Mouse (Mus musculus): ENCODE measurements around the gene Nfic. TPM values are rescaled to one million over a fixed set of nuclear protein-coding genes. Genes with fewer than 3 reads are reported as not detected.

The Nfic gene
- polyA plus RNA-seq, 1 experiment from 2014 or later, result 19.7 TPM

GRCm38 (mm10) chr10:81379183-81379553 is 76.3 kb downstream of the Nfic start:
- Histone ChIP-seq H3K4me1 (peaks cover 33% of the 10 kb centered on the region), H3K27me3 (no peaks in the 10 kb centered on the region), H3K9me3 (no peaks in the 10 kb centered on the region), H3K36me3 (peaks cover 16% of the 10 kb centered on the region), H3K27ac (replicated peaks) (peak overlapping the region; percentile 81), H3K4me3 (peak overlapping the region; percentile 85), H3K9ac (replicated peaks) (peak overlapping the region; percentile 41), H3K4me2 (replicated peaks) (peak overlapping the region; percentile 60)
- 54% methylated on average over 3 of the region's 3 CpGs for WGBS
- ATAC-seq (ENCODE audit: low FRiP score, low read depth), result 0 out of 2 replicates have a peak, but pooled peaks have one; percentile 0

GRCm38 (mm10) chr10:81378553-81379182 is 76.8 kb downstream of the Nfic start:
- H3K4me3 ChIP-seq, result peak overlapping the region; percentile 85
- H3K36me3 ChIP-seq, result peaks cover 21% of the 10 kb centered on the region
- peak overlapping the region; percentile 81 for H3K27ac ChIP-seq (replicated peaks)
- H3K9me3 ChIP-seq, result no peaks in the 10 kb centered on the region
- H3K9ac ChIP-seq (replicated peaks), result peak overlapping the region; percentile 97
- no peaks in the 10 kb centered on the region for H3K27me3 ChIP-seq
- ATAC-seq (ENCODE audit: low FRiP score, low read depth), result peak; percentile 96
- under 1% methylated on average over 46 of the region's 46 CpGs for WGBS
- peaks cover 33% of the 10 kb centered on the region for H3K4me1 ChIP-seq
- peak overlapping the region; percentile 60 for H3K4me2 ChIP-seq (replicated peaks)

DNA sequence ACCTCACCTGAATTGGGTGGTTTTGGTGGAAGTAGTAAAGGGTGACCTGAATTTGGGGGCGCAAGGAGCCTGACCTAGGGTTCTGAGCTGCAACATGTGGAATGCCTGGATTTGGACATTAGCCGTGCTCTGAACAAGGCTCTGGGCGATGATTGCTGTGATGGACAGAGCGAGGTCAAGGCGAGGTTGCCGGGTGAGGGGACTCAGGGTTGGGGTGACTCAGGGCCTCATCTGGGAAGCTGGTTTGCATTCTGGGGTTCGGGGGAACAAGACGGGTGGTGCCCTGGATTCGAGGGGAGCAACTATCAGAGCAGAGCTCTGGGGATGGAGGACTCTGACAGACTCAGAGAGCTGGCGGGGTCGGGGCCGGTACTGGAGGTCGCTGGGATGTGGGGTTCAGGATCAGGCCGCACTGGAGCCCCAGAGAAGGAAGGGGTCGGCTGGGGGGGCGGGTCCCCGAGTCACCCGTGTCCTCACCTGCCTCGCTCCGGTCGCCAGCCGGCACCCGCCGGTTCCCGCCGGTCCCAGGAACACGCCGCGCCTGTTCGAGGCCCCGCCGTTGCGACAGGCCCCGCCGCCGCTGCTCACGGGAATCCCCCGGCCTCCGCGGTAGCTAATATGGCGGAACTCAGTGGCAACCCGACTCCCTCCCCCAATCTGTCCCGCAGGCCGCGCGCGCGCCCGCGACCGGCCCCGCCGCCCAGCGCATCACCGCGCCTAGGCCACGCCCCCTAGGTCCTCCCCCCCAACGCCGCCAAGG is 77.5 kb downstream of the Nfic start, which contains the start of gene Fzr1:
Gene Fzr1, minus strand, starts transcription at position 724 of the 760 bp plus-strand sequence.
- ATAC-seq (ENCODE audit: low FRiP score, low read depth), result peak; percentile 72
- under 1% methylated on average over 31 of the region's 59 CpGs for WGBS

DNA sequence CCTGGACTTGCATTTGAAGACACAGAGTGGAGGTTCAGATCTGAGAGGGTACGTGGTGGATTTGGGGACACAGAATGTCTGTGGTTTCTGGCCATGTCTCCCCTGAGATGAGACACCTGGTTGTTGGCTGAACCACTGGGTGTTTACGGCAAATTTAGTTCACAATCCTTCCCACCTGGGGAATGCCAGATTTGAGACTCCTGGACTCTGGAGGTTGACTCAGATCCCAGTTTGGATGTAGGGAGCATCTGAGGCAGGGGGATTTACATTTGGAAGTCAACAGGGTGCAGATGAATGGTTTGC is 78.1 kb downstream of the Nfic start:
- H3K27ac ChIP-seq (replicated peaks), result 0 out of 2 replicates have a peak overlapping the region, but pooled peaks have one; percentile 73
- ATAC-seq (ENCODE audit: low FRiP score, low read depth), result no peak
- peak overlapping the region; percentile 97 for H3K9ac ChIP-seq (replicated peaks)
- H3K4me2 ChIP-seq (replicated peaks), result peak overlapping the region; percentile 84
- H3K4me3 ChIP-seq, result peak overlapping the region; percentile 85
- no peaks in the 10 kb centered on the region for H3K27me3 ChIP-seq
- peaks cover 34% of the 10 kb centered on the region for H3K36me3 ChIP-seq
- no peaks in the 10 kb centered on the region for H3K9me3 ChIP-seq
- peaks cover 33% of the 10 kb centered on the region for H3K4me1 ChIP-seq
- WGBS, result 63% methylated on average over 2 of the region's 2 CpGs

More for the DNA sequence above, 77.5 kb downstream of the Nfic start, which contains the start of gene Fzr1:
- Histone ChIP-seq H3K36me3 (peaks cover 28% of the 10 kb centered on the region), H3K9ac (replicated peaks) (peak within 1 kb of the TSS; percentile 97), H3K4me1 (peaks cover 33% of the 10 kb centered on the region), H3K27ac (replicated peaks) (peak within 1 kb of the TSS; percentile 81), H3K27me3 (no peaks in the 10 kb centered on the region), H3K4me3 (peak within 1 kb of the TSS; percentile 85), H3K9me3 (no peaks in the 10 kb centered on the region), H3K4me2 (replicated peaks) (peak within 1 kb of the TSS; percentile 84)

GRCm38 (mm10) chr10:81376561-81377361 is 78.7 kb downstream of the Nfic start:
- Histone ChIP-seq H3K27me3 (no peaks in the 10 kb centered on the region), H3K27ac (replicated peaks) (0 out of 2 replicates have a peak overlapping the region, but pooled peaks have one; percentile 3), H3K9me3 (no peaks in the 10 kb centered on the region), H3K9ac (replicated peaks) (peak overlapping the region; percentile 97), H3K4me2 (replicated peaks) (peak overlapping the region; percentile 84), H3K4me3 (peak overlapping the region; percentile 85), H3K36me3 (peaks cover 40% of the 10 kb centered on the region), H3K4me1 (peaks cover 29% of the 10 kb centered on the region)
- 40% methylated on average over 6 of the region's 6 CpGs for WGBS
- ATAC-seq (ENCODE audit: low FRiP score, low read depth), result no peak

GRCm38 (mm10) chr10:81375322-81375721 is 80.1 kb downstream of the Nfic start:
- Histone ChIP-seq H3K4me3 (no peak overlapping the region), H3K27ac (replicated peaks) (no peak overlapping the region), H3K9ac (replicated peaks) (no peak overlapping the region), H3K27me3 (no peaks in the 10 kb centered on the region), H3K36me3 (peaks cover 54% of the 10 kb centered on the region), H3K4me2 (replicated peaks) (0 out of 2 replicates have a peak overlapping the region, but pooled peaks have one; percentile 84), H3K9me3 (no peaks in the 10 kb centered on the region), H3K4me1 (peaks cover 29% of the 10 kb centered on the region)
- 92% methylated on average over 10 of the region's 10 CpGs for WGBS
- no peak for ATAC-seq (ENCODE audit: low FRiP score, low read depth)

GRCm38 (mm10) chr10:81367207-81367495 is 88.3 kb downstream of the Nfic start:
- 0 out of 2 replicates have a peak overlapping the region, but pooled peaks have one; percentile 25 for H3K27ac ChIP-seq (replicated peaks)
- H3K36me3 ChIP-seq, result peaks cover 61% of the 10 kb centered on the region
- no peaks in the 10 kb centered on the region for H3K9me3 ChIP-seq
- H3K9ac ChIP-seq (replicated peaks), result 0 out of 2 replicates have a peak overlapping the region, but pooled peaks have one; percentile 28
- 78% methylated on average over 6 of the region's 6 CpGs for WGBS
- no peak overlapping the region for H3K4me3 ChIP-seq
- peaks cover 36% of the 10 kb centered on the region for H3K27me3 ChIP-seq
- H3K4me1 ChIP-seq, result peaks cover 43% of the 10 kb centered on the region
- no peak for ATAC-seq (ENCODE audit: low FRiP score, low read depth)
- no peak overlapping the region for H3K4me2 ChIP-seq (replicated peaks)

DNA sequence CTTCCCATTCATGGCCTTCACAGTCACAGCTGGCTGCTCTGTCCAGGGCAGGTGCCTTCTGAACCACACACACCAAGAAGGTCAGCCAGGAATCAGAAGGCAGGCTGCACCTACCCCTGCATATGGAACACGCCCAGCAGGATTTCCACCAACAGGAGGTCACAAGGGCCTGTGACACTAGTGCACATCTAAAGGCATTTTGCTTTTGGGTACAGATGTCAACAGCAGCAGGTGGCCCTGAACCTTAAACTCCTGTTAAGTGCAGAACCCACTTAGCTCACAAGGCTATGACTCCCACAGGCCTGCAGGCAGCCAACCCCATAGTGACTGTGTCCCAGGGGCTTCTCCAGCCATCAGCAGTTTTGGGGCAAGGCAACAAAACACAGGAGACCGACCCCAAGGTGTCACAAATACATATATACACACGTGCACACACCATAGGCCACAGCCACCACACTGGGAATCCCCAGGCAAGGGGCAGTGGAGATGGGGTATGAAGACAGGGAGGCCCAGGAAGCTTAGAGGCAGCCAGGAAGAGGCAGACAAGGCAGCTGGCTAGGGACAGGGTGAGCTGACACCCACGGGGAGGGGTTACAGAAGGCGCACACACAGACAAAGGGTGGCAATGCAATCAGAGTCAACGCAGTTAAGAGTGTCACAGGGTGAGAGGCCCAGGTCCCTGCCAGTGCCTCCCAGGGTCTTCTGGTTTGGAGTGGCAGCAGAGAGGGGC is 88.8 kb downstream of the Nfic start:
- Histone ChIP-seq H3K4me3 (no peak overlapping the region), H3K9ac (replicated peaks) (peak overlapping the region; percentile 28; the same call in 1 of the 2 replicates), H3K4me2 (replicated peaks) (no peak overlapping the region), H3K27me3 (peaks cover 36% of the 10 kb centered on the region), H3K27ac (replicated peaks) (peak overlapping the region; percentile 54), H3K9me3 (no peaks in the 10 kb centered on the region), H3K36me3 (peaks cover 56% of the 10 kb centered on the region), H3K4me1 (peaks cover 43% of the 10 kb centered on the region)
- ATAC-seq (ENCODE audit: low FRiP score, low read depth), result no peak
- WGBS, result 80% methylated on average over 6 of the region's 6 CpGs

DNA sequence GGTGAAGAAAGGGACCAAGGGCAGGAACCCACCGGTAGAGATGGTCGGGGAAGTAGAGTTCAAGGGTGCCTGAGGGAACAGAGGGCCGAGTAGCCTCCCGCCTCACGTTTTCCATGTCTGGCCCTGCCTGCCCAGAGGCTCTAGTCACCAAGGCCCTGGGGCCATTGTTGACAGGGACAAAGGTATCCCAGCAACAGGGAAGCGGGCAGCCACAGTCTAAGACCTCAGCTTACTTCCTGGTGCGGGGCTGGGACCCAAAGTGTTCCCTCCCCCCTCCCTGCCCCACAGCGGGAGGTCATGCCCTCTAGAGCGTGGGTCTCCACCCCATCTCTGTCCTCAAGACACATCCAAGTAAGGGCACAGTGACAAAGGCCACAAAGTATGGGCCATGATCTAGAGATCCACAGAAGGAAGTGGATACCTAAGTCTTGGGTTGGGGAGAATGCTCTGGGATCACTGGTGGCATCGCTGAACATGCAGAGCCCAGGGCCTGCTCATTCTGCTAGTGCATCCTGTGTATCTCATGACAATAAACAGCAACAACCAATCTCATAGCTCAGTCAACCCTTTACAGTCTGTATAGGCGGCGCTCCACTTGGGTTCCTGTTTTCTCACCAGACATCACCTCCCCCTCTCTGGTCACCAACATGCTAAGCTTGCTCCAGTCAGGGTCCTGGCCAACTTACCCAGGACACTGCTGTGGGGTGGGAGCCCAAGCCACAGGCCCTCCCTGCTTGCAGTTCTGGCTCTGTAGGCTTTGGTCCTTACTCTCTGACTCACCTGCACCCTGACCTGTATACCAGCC is 89.6 kb downstream of the Nfic start, which contains the start of gene 4930404N11Rik:
Gene 4930404N11Rik, minus strand, starts transcription at position 145 of the 805 bp plus-strand sequence.
- peak within 1 kb of the TSS; percentile 28; the same call in 1 of the 2 replicates for H3K4me3 ChIP-seq
- peaks cover 43% of the 10 kb centered on the region for H3K4me1 ChIP-seq
- H3K9me3 ChIP-seq, result no peaks in the 10 kb centered on the region
- peaks cover 36% of the 10 kb centered on the region for H3K27me3 ChIP-seq
- 13% methylated on average over 12 of the region's 12 CpGs for WGBS
- H3K4me2 ChIP-seq (replicated peaks), result peak within 1 kb of the TSS; percentile 48
- peak within 1 kb of the TSS; percentile 28; the same call in 1 of the 2 replicates for H3K9ac ChIP-seq (replicated peaks)
- ATAC-seq (ENCODE audit: low FRiP score, low read depth), result peak; percentile 34; the same call in 1 of the 2 replicates
- H3K27ac ChIP-seq (replicated peaks), result peak within 1 kb of the TSS; percentile 54
- peaks cover 49% of the 10 kb centered on the region for H3K36me3 ChIP-seq

- peak overlapping the region; percentile 48; the same call in 1 of the 2 replicates for H3K4me2 ChIP-seq (replicated peaks)
- H3K27ac ChIP-seq (replicated peaks), result no peak overlapping the region
- H3K27me3 ChIP-seq, result peaks cover 36% of the 10 kb centered on the region
- peak; percentile 10; the same call in 1 of the 2 replicates for ATAC-seq (ENCODE audit: low FRiP score, low read depth)
- H3K9ac ChIP-seq (replicated peaks), result no peak overlapping the region; the same call in 1 of the 2 replicates
- WGBS, result 28% methylated on average over 4 of the region's 4 CpGs
- H3K9me3 ChIP-seq, result no peaks in the 10 kb centered on the region
- no peak overlapping the region for H3K4me3 ChIP-seq
- H3K36me3 ChIP-seq, result peaks cover 41% of the 10 kb centered on the region
- peaks cover 51% of the 10 kb centered on the region for H3K4me1 ChIP-seq
These were observed 90.4 kb downstream of the Nfic start for GRCm38 (mm10) chr10:81365073-81365472.

All from midbrain, embryonic 12.5 days (tissue).